Comparison of ENCODE assay signal across 9 mouse cellular contexts in genomic region chr2:25558774-25559173, GRCm38 (mm10). TPM values are rescaled to one million over a fixed set of nuclear protein-coding genes. Genes with fewer than 3 reads are reported as not detected.
A peak's percentile ranks its signal among the peaks of the same experiment; 100 is the strongest.
DNase-seq lines count a peak whose midpoint lies in the region; ATAC-seq and TF ChIP-seq lines count a peak whose summit lies in the region.
"Had no signal": no experiment of that assay in that cellular context is flagged by ENCODE, and none has a peak within 500 bp of the region (broad histone marks: within the 10 kb centered on the region; RNA-seq: fewer than 3 reads in every experiment).

No protein-coding gene starts in this region.

- H3K4me3 ChIP-seq in erythroblast, embryonic 14.5 days (replicated peaks), result peak overlapping the region; percentile 83
- H3K4me3 ChIP-seq in testis, adult 2 months (ENCODE audit: control insufficient read depth, low read depth, low read length), result peak overlapping the region; percentile 95; the same call in 1 of the 2 replicates
- H3K4me3 ChIP-seq in liver, embryonic 14.5 days (ENCODE audit: insufficient read depth in 1 of 2, low read depth in 2 of 2, low read length in 2 of 2), result peak overlapping the region; percentile 73 to 92

- no peaks in the 10 kb centered on the region for H3K9me3 ChIP-seq in erythroblast, embryonic 14.5 days (ENCODE audit: control insufficient read depth, low read length)
- no peaks in the 10 kb centered on the region for H3K9me3 ChIP-seq in liver, embryonic 14.5 days (ENCODE audit: control insufficient read depth, low read length)

- H3K27ac ChIP-seq in testis, adult 2 months (ENCODE audit: control insufficient read depth, insufficient read depth, low read depth, low read length), result no peak overlapping the region
- H3K27ac ChIP-seq in liver, embryonic 14.5 days, result no peak overlapping the region

- peaks cover 42% of the 10 kb centered on the region for H3K4me1 ChIP-seq in erythroblast, embryonic 14.5 days (ENCODE audit: control insufficient read depth)
- H3K4me1 ChIP-seq in testis, adult 2 months (ENCODE audit: control insufficient read depth, insufficient read depth, low read length), result peaks cover 4% of the 10 kb centered on the region
- H3K4me1 ChIP-seq in liver, embryonic 14.5 days (replicated peaks; ENCODE audit: control insufficient read depth in 2 of 2, insufficient read depth in 2 of 2, low read length in 1 of 2), result peaks cover 8 to 16% of the 10 kb centered on the region in 2 experiments

- ATAC-seq in erythroblast, adult 5-6 weeks (replicated peaks; ENCODE audit: low FRiP score, poor library complexity, severe bottlenecking), result no peak
- no peak for ATAC-seq in liver, embryonic 14.5 days (ENCODE audit: insufficient read depth)

- H3K27me3 ChIP-seq in erythroblast, embryonic 14.5 days (ENCODE audit: control insufficient read depth), result no peaks in the 10 kb centered on the region
- no peaks in the 10 kb centered on the region for H3K27me3 ChIP-seq in testis, adult 2 months (ENCODE audit: control insufficient read depth, insufficient read depth, low read length)
- H3K27me3 ChIP-seq in liver, embryonic 14.5 days (ENCODE audit: control insufficient read depth, insufficient read depth, low read length), result no peaks in the 10 kb centered on the region

- no peak for TF ChIP-seq EP300 in liver, embryonic 14.5 days (IDR thresholded peaks at IDR 0.05; ENCODE audit: low read depth)

- H3K9ac ChIP-seq in liver, embryonic 14.5 days (replicated peaks), result peak overlapping the region; percentile 84

- DNase-seq in testis, postnatal 14 days (ENCODE audit: low spot score), result no peak
- no peak for DNase-seq in liver, embryonic 14.5 days (ENCODE audit: low read depth in 3 of 3, low spot score in 3 of 3)
- no peak for DNase-seq in right cerebral cortex, adult 2 months (ENCODE audit: low spot score in 2 of 2)
- DNase-seq in cerebellum, postnatal 36 days, result no peak
- DNase-seq in adrenal gland, adult 8-10 months, result no peak
- DNase-seq: kidney, adult 18-20 months had no signal

- TF ChIP-seq CTCF in testis, adult 2 months (IDR thresholded peaks at IDR 0.05; ENCODE audit: control insufficient read depth, insufficient read depth, insufficient replicate concordance, low read depth, low read length), result no peak
- no peak for TF ChIP-seq CTCF in liver, embryonic 14.5 days (IDR thresholded peaks at IDR 0.05; ENCODE audit: low read depth)

- 71% methylated on average over 6 of the region's 6 CpGs for WGBS in liver, embryonic 14.5 days (ENCODE audit: insufficient replicate concordance)

- peak overlapping the region; percentile 99 for H3K4me2 ChIP-seq in liver, embryonic 14.5 days (ENCODE audit: low read depth)

- TF ChIP-seq POLR2A in testis, adult 2 months (IDR thresholded peaks at IDR 0.05; ENCODE audit: control insufficient read depth, low read depth, low read length), result no peak

- H3K36me3 ChIP-seq in erythroblast, embryonic 14.5 days (ENCODE audit: control insufficient read depth), result peaks cover 48% of the 10 kb centered on the region
- H3K36me3 ChIP-seq in testis, adult 2 months (ENCODE audit: control insufficient read depth, insufficient read depth, low read length), result no peaks in the 10 kb centered on the region; the same call in 1 of the 2 replicates
- H3K36me3 ChIP-seq in liver, embryonic 14.5 days (replicated peaks; ENCODE audit: control insufficient read depth, insufficient read depth, low read depth), result peaks cover 31% of the 10 kb centered on the region

RNA-seq across cellular contexts. Expression of gene Edf1, which starts 1.1 kb away (rescaled TPM):
- polyA plus RNA-seq in erythroblast, embryonic 14.5 days (2012), result 168 and 190 TPM in 2 replicates
- total RNA-seq in erythroblast, adult 5-6 weeks (2015; ENCODE audit: low replicate concordance), result 27.3 and 50.2 TPM in 2 replicates
- 32.2 and 32.9 TPM in 2 replicates for total RNA-seq in erythroblast, adult 5-6 weeks (2017; ENCODE audit: low replicate concordance)
- polyA plus RNA-seq in testis, adult 2 months (2012; rRNA removed), result 170 and 227 TPM in 2 replicates
- 86.5 and 104 TPM in 2 replicates for polyA plus RNA-seq in liver, embryonic 14.5 days (2012; rRNA removed)
- polyA plus RNA-seq in liver, embryonic 14.5 days (2014; fragmentation: Nextera tagmentation; extraction: Ambion mirVana), result 192 and 203 TPM in 2 replicates
- 100 to 1,000 TPM; 149 to 331 (median 215) TPM for total RNA-seq in adrenal gland, adult 8-10 months (2022)

RNA-seq across cellular contexts. Expression of gene Traf2, which starts 12.0 kb away (rescaled TPM):
- 0.84 and 0.95 TPM in 2 replicates for polyA plus RNA-seq in erythroblast, embryonic 14.5 days (2012)
- total RNA-seq in erythroblast, adult 5-6 weeks (2015; ENCODE audit: low replicate concordance), result 1.7 and 2.3 TPM in 2 replicates
- total RNA-seq in erythroblast, adult 5-6 weeks (2017; ENCODE audit: low replicate concordance), result 4.2 and 4.3 TPM in 2 replicates
- polyA plus RNA-seq in testis, adult 2 months (2012; rRNA removed), result 12.2 and 12.7 TPM in 2 replicates
- polyA plus RNA-seq in liver, embryonic 14.5 days (2012; rRNA removed), result 5.2 and 5.9 TPM in 2 replicates
- 12.3 and 14.4 TPM in 2 replicates for polyA plus RNA-seq in liver, embryonic 14.5 days (2014; fragmentation: Nextera tagmentation; extraction: Ambion mirVana)
- 10 to 100 TPM; 22.6 to 35.3 (median 30.6) TPM for total RNA-seq in adrenal gland, adult 8-10 months (2022)

RNA-seq across cellular contexts. Expression of gene Mamdc4, which starts 15.9 kb away (rescaled TPM):
- polyA plus RNA-seq in erythroblast, embryonic 14.5 days (2012), result 0.09 and 0.38 TPM in 2 replicates
- total RNA-seq in erythroblast, adult 5-6 weeks (2015; ENCODE audit: low replicate concordance), result 2.5 and 7.1 TPM in 2 replicates
- total RNA-seq in erythroblast, adult 5-6 weeks (2017; ENCODE audit: low replicate concordance), result 4.3 and 4.5 TPM in 2 replicates
- 1.7 and 8.5 TPM in 2 replicates for polyA plus RNA-seq in testis, adult 2 months (2012; rRNA removed)
- 1.6 and 9.7 TPM in 2 replicates for polyA plus RNA-seq in liver, embryonic 14.5 days (2012; rRNA removed)
- polyA plus RNA-seq in liver, embryonic 14.5 days (2014; fragmentation: Nextera tagmentation; extraction: Ambion mirVana), result 0.18 and 0.25 TPM in 2 replicates
- 10 to 100 TPM in 1 of 4 experiments, 1 to 10 TPM in 3; 1.4 to 11.0 (median 4.0) TPM for total RNA-seq in adrenal gland, adult 8-10 months (2022)

RNA-seq across cellular contexts. Expression of gene Phpt1, which starts 16.2 kb away (rescaled TPM):
- polyA plus RNA-seq in erythroblast, embryonic 14.5 days (2012), result 0.21 and 0.30 TPM in 2 replicates
- total RNA-seq in erythroblast, adult 5-6 weeks (2015; ENCODE audit: low replicate concordance), result 0.96 and 7.1 TPM in 2 replicates
- 2.1 TPM in 1 of 2 replicates, not detected in the other for total RNA-seq in erythroblast, adult 5-6 weeks (2017; ENCODE audit: low replicate concordance)
- 102 and 112 TPM in 2 replicates for polyA plus RNA-seq in testis, adult 2 months (2012; rRNA removed)
- polyA plus RNA-seq in liver, embryonic 14.5 days (2012; rRNA removed), result 29.5 and 31.4 TPM in 2 replicates
- 44.9 and 46.5 TPM in 2 replicates for polyA plus RNA-seq in liver, embryonic 14.5 days (2014; fragmentation: Nextera tagmentation; extraction: Ambion mirVana)
- 10 to 100 TPM; 61.3 to 76.9 (median 66.1) TPM for total RNA-seq in adrenal gland, adult 8-10 months (2022)

RNA-seq across cellular contexts. Expression of gene Ajm1, which starts 22.8 kb away (rescaled TPM):
- 0.01 TPM in 1 of 2 replicates, not detected in the other for polyA plus RNA-seq in erythroblast, embryonic 14.5 days (2012)
- total RNA-seq in erythroblast, adult 5-6 weeks (2015; ENCODE audit: low replicate concordance), result 0.63 TPM in 1 of 2 replicates, not detected in the other
- total RNA-seq in erythroblast, adult 5-6 weeks (2017; ENCODE audit: low replicate concordance), result not detected in 2 replicates
- polyA plus RNA-seq in testis, adult 2 months (2012; rRNA removed), result 0.11 and 0.19 TPM in 2 replicates
- polyA plus RNA-seq in liver, embryonic 14.5 days (2012; rRNA removed), result 0.07 and 0.11 TPM in 2 replicates
- polyA plus RNA-seq in liver, embryonic 14.5 days (2014; fragmentation: Nextera tagmentation; extraction: Ambion mirVana), result not detected in 2 replicates
- total RNA-seq in adrenal gland, adult 8-10 months (2022), result 1 to 10 TPM; 1.6 to 4.8 (median 3.8) TPM
